Mouse (Mus musculus) T-cell, adult 66 days (primary cell): Measurements from ENCODE around the gene Thra. TPM values are rescaled to one million over a fixed set of nuclear protein-coding genes. Genes with fewer than 3 reads are reported as not detected.

Source experiments
- total RNA-seq, 2 experiments: library from RNA; stranded (reverse); gene quantifications; 3 replicates in 1 of 2; 4 replicates in 1 of 2; pipeline ENCODE4 v1.2.4; 2023

The Thra gene
- 10 to 100 TPM; 47.6 to 49.8 TPM for total RNA-seq

GRCm38 (mm10) chr11:98740393-98741050 lies at the start of gene Thra:
Gene Thra, plus strand, starts transcription at chr11:98740638.

GRCm38 (mm10) chr11:98701213-98701670 lies 39.2 kb upstream of the Thra start, which contains the start of gene Csf3:
Gene Csf3, plus strand, starts transcription at chr11:98701263.

GRCm38 (mm10) chr11:98729119-98729588 lies 11.3 kb upstream of the Thra start, which contains the start of gene Med24:
Gene Med24, minus strand, starts transcription at chr11:98729435.

GRCm38 (mm10) chr11:98774582-98775347 lies 34.3 kb downstream of the Thra start, which contains the start of gene Nr1d1:
Gene Nr1d1, minus strand, starts transcription at chr11:98775333.

GRCm38 (mm10) chr11:98795015-98795713 lies 54.7 kb downstream of the Thra start, which contains the start of gene Msl1:
Gene Msl1, plus strand, starts transcription at chr11:98795516.

GRCm38 (mm10) chr11:98804605-98805004 lies 64.2 kb downstream of the Thra start, which contains the start of gene Casc3:
Gene Casc3, plus strand, starts transcription at chr11:98804905.

Other genes starting within 250 kb of the Thra start
- 100 to 1,000 TPM; 157 to 169 TPM for gene Ikzf3, start 194.6 kb upstream of the Thra start, total RNA-seq
- 1 to 10 TPM; 4.9 to 6.8 TPM for gene Zpbp2, start 189.5 kb upstream of the Thra start, total RNA-seq
- gene Ormdl3, start 153.3 kb upstream of the Thra start, total RNA-seq: 10 to 100 TPM; 21.3 to 25.5 TPM
- gene Lrrc3c, start 142.3 kb upstream of the Thra start, total RNA-seq: not detected
- 10 to 100 TPM; 17.5 to 24.9 TPM for gene Gm12355, start 115.0 kb upstream of the Thra start, total RNA-seq
- 1 to 10 TPM in 1 of 2 experiments, under 1 TPM in 1; 0.89 to 1.3 TPM for gene Gsdma3, start 114.3 kb upstream of the Thra start, total RNA-seq
- not detected for gene Gsdma2, start 93.9 kb upstream of the Thra start, total RNA-seq
- gene Gsdma, start 76.3 kb upstream of the Thra start, total RNA-seq: not detected
- 10 to 100 TPM; 83.3 to 84.0 TPM for gene Psmd3, start 58.1 kb upstream of the Thra start, total RNA-seq
- gene Csf3, start 39.4 kb upstream of the Thra start, total RNA-seq: not detected
- gene Med24, start 11.2 kb upstream of the Thra start, total RNA-seq: 10 to 100 TPM; 69.9 to 75.5 TPM
- gene Nr1d1, start 34.7 kb downstream of the Thra start, total RNA-seq: 1 to 10 TPM; 7.2 to 7.6 TPM
- 100 to 1,000 TPM; 133 to 134 TPM for gene Msl1, start 54.9 kb downstream of the Thra start, total RNA-seq
- 100 to 1,000 TPM; 111 to 125 TPM for gene Casc3, start 64.3 kb downstream of the Thra start, total RNA-seq
- gene Rapgefl1, start 96.1 kb downstream of the Thra start, total RNA-seq: under 1 TPM; 0.15 to 0.33 TPM
- 10 to 100 TPM; 51.8 to 52.8 TPM for gene Wipf2, start 123.0 kb downstream of the Thra start, total RNA-seq
- gene Cdc6, start 167.2 kb downstream of the Thra start, total RNA-seq: 1 to 10 TPM; 5.0 to 5.3 TPM
- 10 to 100 TPM; 82.6 to 84.2 TPM for gene Rara, start 187.2 kb downstream of the Thra start, total RNA-seq
- not detected for gene Gjd3, start 242.4 kb downstream of the Thra start, total RNA-seq